Mouse (Mus musculus) kidney, adult 2 months (tissue): Measurements from ENCODE around the gene Suds3.

ENCODE experiments used
- CTCF ChIP-seq: fragments of 200-500 bp; conservative IDR thresholded peaks from 2 replicates; pipeline ENCODE4 v1.5.1; 2011; ENCODE audit warnings: low read depth, mild to moderate bottlenecking, control low read depth, low read length, moderate library complexity, mixed read lengths; ENCODE audit not compliant: insufficient read depth, insufficient read length
- POLR2A ChIP-seq: fragments of 200-500 bp; IDR thresholded peaks from one replicate; pipeline ENCODE4 v1.6.1; 2011; ENCODE audit warnings: low read depth, low read length, control low read depth

DNA sequence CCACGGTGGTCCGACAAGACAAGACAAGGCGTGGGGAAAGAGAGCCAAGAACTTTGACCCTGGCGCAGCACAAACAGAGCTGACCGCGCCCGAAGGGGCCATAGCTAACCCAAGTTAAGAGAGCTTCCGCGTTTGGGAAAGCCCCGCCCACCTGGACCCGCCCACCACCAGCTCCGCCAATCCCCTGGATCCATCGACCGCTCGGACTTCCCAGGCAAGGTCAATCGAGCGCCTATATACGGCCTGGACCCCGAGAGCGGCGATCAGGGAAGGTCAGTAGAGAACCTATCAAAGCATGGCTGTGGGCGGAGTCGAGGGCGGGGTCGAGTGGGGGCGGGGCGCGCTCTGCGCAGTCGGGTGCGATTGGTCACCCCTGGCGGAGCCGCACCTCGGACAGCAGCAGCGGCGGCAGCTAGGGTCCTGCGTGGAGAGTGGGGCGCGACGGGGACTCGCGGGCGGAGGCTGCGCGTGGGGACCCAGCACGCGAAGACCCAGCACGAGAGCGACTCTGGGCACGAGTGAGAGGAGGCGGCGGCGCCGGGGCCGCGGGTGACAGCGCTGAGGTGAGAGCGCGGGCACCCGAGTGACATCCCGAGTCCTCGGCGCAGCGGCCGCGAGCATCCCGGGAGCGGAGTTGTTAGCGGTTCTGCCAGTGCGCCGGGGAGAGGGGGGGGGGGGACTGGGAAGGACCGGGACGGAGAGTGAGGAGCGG, 4.0 kb upstream of the Suds3 start, which contains the start of gene Taok3:
- TF ChIP-seq POLR2A: peak; percentile 88
- TF ChIP-seq CTCF: 0 out of 2 replicates have a peak, but pooled peaks have one; percentile 0
